ENCODE assay signal across 20 mouse cellular contexts in the genomic region with DNA sequence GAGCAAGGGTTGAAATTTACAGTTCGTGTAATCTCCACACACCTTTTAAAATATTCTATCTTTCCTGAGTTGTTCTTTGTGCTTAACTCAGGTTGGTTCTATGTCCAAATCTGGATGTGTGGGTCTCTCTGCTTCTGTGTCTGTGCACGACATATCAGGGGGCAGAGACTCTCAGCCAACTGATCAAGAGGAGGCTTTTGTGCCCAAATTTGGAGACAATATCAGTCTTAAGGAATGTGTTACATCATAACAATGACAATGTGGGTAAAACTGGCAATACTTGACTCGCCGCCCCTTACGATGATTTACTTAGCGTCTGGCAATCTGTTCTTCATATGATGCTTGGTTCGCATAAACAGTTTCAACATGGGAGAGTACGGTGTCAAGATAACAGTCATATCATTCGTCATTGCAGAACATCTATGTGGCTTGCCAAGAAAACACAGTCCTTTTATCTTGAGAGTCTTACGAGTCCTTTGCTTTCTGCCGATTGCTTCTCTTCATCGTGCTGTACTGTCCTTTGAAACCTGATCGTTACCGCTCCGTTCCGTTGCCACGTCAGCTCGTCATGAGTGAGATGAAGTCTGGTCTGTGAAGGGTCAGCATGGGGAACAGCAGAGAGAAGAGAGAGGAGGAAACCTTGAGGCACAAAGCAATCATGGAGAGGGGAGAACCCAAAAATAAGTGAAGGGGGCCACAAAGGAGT.
DNase-seq lines count a peak whose midpoint lies in the region; ATAC-seq and TF ChIP-seq lines count a peak whose summit lies in the region.
"Had no signal": no experiment of that assay in that cellular context is flagged by ENCODE, and none has a peak within 500 bp of the region (broad histone marks: within the 10 kb centered on the region; RNA-seq: fewer than 3 reads in every experiment).

No protein-coding gene starts in this region.

- H3K27me3 ChIP-seq in heart, embryonic 11.5 days (ENCODE audit: control insufficient read depth, insufficient read depth, low read length) = no peaks in the 10 kb centered on the region
- no peaks in the 10 kb centered on the region for H3K27me3 ChIP-seq in intestine, embryonic 14.5 days (replicated peaks; ENCODE audit: control insufficient read depth, insufficient read depth, low read length)
- H3K27me3 ChIP-seq in intestine, embryonic 16.5 days (replicated peaks; ENCODE audit: control insufficient read depth, insufficient read depth, low read length) = no peaks in the 10 kb centered on the region
- H3K27me3 ChIP-seq in lung, embryonic 16.5 days (ENCODE audit: control insufficient read depth, insufficient read depth, low read depth, low read length) = no peaks in the 10 kb centered on the region
- H3K27me3 ChIP-seq in stomach, embryonic 15.5 days (replicated peaks) = no peaks in the 10 kb centered on the region
- H3K27me3 ChIP-seq: hindbrain, embryonic 13.5 days; megakaryocyte, embryonic 14.5 days; midbrain, embryonic 15.5 days; neural tube, embryonic 15.5 days had no signal

- DNase-seq in heart, adult 8-10 months (ENCODE audit: low spot score) = no peak
- no peak for DNase-seq in intestine, embryonic 14.5 days (ENCODE audit: low spot score)
- DNase-seq in lung, adult 2 months = no peak
- no peak for DNase-seq in kidney, postnatal 14 days
- DNase-seq: adrenal gland, postnatal 25 days; cerebellum, adult 11 months; cerebellum, postnatal 14 days; lung, postnatal 14 days had no signal

- H3K4me1 ChIP-seq in heart, embryonic 11.5 days (ENCODE audit: control insufficient read depth, insufficient read depth, low read length) = no peaks in the 10 kb centered on the region
- H3K4me1 ChIP-seq in intestine, embryonic 14.5 days (replicated peaks; ENCODE audit: control insufficient read depth, insufficient read depth, low read length) = peaks cover 6% of the 10 kb centered on the region; the same call in 1 of the 2 replicates
- H3K4me1 ChIP-seq in intestine, embryonic 16.5 days (ENCODE audit: control insufficient read depth, insufficient read depth, low read length) = 0 out of 2 replicates have a peak, but pooled peaks cover 2% of the 10 kb centered on the region
- peaks cover 5% of the 10 kb centered on the region; the same call in 1 of the 2 replicates for H3K4me1 ChIP-seq in lung, embryonic 16.5 days (replicated peaks; ENCODE audit: control insufficient read depth, insufficient read depth, low read length)
- no peaks in the 10 kb centered on the region for H3K4me1 ChIP-seq in lung, adult 2 months (ENCODE audit: control insufficient read depth, insufficient read depth, low read length)
- H3K4me1 ChIP-seq in stomach, embryonic 15.5 days = no peaks in the 10 kb centered on the region
- H3K4me1 ChIP-seq: forebrain, embryonic 12.5 days; hindbrain, embryonic 13.5 days; midbrain, embryonic 15.5 days; neural tube, embryonic 15.5 days had no signal

- H3K9ac ChIP-seq in heart, embryonic 11.5 days (ENCODE audit: low read depth, low read length) = no peak overlapping the region
- no peak overlapping the region for H3K9ac ChIP-seq in intestine, embryonic 14.5 days (ENCODE audit: low read length)
- H3K9ac ChIP-seq in intestine, embryonic 16.5 days (ENCODE audit: low read depth, low read length) = no peak overlapping the region
- H3K9ac ChIP-seq in lung, embryonic 16.5 days (ENCODE audit: low read length) = peak overlapping the region; percentile 1; the same call in 1 of the 2 replicates
- no peak overlapping the region for H3K9ac ChIP-seq in stomach, embryonic 15.5 days
- H3K9ac ChIP-seq: forebrain, embryonic 12.5 days; hindbrain, embryonic 13.5 days; midbrain, embryonic 15.5 days; neural tube, embryonic 15.5 days had no signal

- no peaks in the 10 kb centered on the region for H3K9me3 ChIP-seq in heart, embryonic 11.5 days (replicated peaks; ENCODE audit: control insufficient read depth, low read length)
- no peaks in the 10 kb centered on the region for H3K9me3 ChIP-seq in intestine, embryonic 14.5 days (ENCODE audit: control insufficient read depth, low read length)
- H3K9me3 ChIP-seq in intestine, embryonic 16.5 days (ENCODE audit: control insufficient read depth, low read length) = no peaks in the 10 kb centered on the region
- H3K9me3 ChIP-seq in lung, embryonic 16.5 days (ENCODE audit: control insufficient read depth, low read length) = no peaks in the 10 kb centered on the region
- no peaks in the 10 kb centered on the region for H3K9me3 ChIP-seq in stomach, embryonic 15.5 days
- H3K9me3 ChIP-seq: forebrain, embryonic 12.5 days; G1E; hindbrain, embryonic 13.5 days; megakaryocyte, embryonic 14.5 days; midbrain, embryonic 15.5 days; neural tube, embryonic 15.5 days had no signal

- H3K4me2 ChIP-seq in heart, embryonic 11.5 days = peak overlapping the region; percentile 39; the same call in 1 of the 2 replicates
- no peak overlapping the region; the same call in 1 of the 2 replicates for H3K4me2 ChIP-seq in intestine, embryonic 14.5 days (ENCODE audit: low read length)
- no peak overlapping the region for H3K4me2 ChIP-seq in intestine, embryonic 16.5 days (ENCODE audit: low read depth, low read length)
- peak overlapping the region; percentile 49 for H3K4me2 ChIP-seq in lung, embryonic 16.5 days (ENCODE audit: low read depth, low read length)
- peak overlapping the region; percentile 8; the same call in 1 of the 2 replicates for H3K4me2 ChIP-seq in stomach, embryonic 15.5 days
- H3K4me2 ChIP-seq: forebrain, embryonic 12.5 days; hindbrain, embryonic 13.5 days; midbrain, embryonic 15.5 days; neural tube, embryonic 15.5 days had no signal

- no peak for ATAC-seq in heart, embryonic 11.5 days (replicated peaks; ENCODE audit: insufficient number of reproducible peaks, low FRiP score, low TSS enrichment)
- ATAC-seq in intestine, embryonic 14.5 days (replicated peaks; ENCODE audit: low FRiP score, low TSS enrichment, low read depth) = no peak
- ATAC-seq in intestine, embryonic 16.5 days = no peak
- peak; percentile 81 for ATAC-seq in lung, embryonic 16.5 days (ENCODE audit: low read depth)
- no peak for ATAC-seq in stomach, embryonic 15.5 days (ENCODE audit: insufficient read depth, low FRiP score, low read depth)
- ATAC-seq: inflammation-experienced regulatory T-cells, adult 6 months; midbrain, embryonic 15.5 days had no signal

- TF ChIP-seq POLR2A in lung, adult 2 months (IDR thresholded peaks at IDR 0.05; ENCODE audit: borderline replicate concordance, extremely low read depth, low read depth, low read length) = no peak

- H3K27ac ChIP-seq in heart, embryonic 11.5 days (ENCODE audit: low read depth, low read length) = no peak overlapping the region
- H3K27ac ChIP-seq in intestine, embryonic 14.5 days (ENCODE audit: low read depth) = peak overlapping the region; percentile 27; the same call in 1 of the 2 replicates
- no peak overlapping the region for H3K27ac ChIP-seq in intestine, embryonic 16.5 days (ENCODE audit: low read length)
- peak overlapping the region; percentile 48 for H3K27ac ChIP-seq in lung, embryonic 16.5 days (ENCODE audit: low read length)
- no peak overlapping the region for H3K27ac ChIP-seq in stomach, embryonic 15.5 days
- H3K27ac ChIP-seq: forebrain, embryonic 12.5 days; hindbrain, embryonic 13.5 days; midbrain, embryonic 15.5 days; neural tube, embryonic 15.5 days had no signal

- H3K4me3 ChIP-seq in heart, embryonic 11.5 days (ENCODE audit: low read depth, low read length) = no peak overlapping the region
- H3K4me3 ChIP-seq in intestine, embryonic 14.5 days (ENCODE audit: low read depth, low read length) = no peak overlapping the region
- no peak overlapping the region for H3K4me3 ChIP-seq in intestine, embryonic 16.5 days (ENCODE audit: low read length)
- peak overlapping the region; percentile 13 for H3K4me3 ChIP-seq in lung, embryonic 16.5 days (ENCODE audit: low read length)
- no peak overlapping the region for H3K4me3 ChIP-seq in lung, adult 2 months (replicated peaks; ENCODE audit: extremely low read depth, low read depth, low read length)
- no peak overlapping the region for H3K4me3 ChIP-seq in stomach, embryonic 15.5 days (replicated peaks)
- H3K4me3 ChIP-seq: forebrain, embryonic 12.5 days; hindbrain, embryonic 13.5 days; megakaryocyte, embryonic 14.5 days; midbrain, embryonic 15.5 days; myocyte; neural tube, embryonic 15.5 days had no signal

- H3K36me3 ChIP-seq in heart, embryonic 11.5 days (ENCODE audit: control insufficient read depth, insufficient read depth, low read length) = no peaks in the 10 kb centered on the region
- no peaks in the 10 kb centered on the region for H3K36me3 ChIP-seq in intestine, embryonic 14.5 days (ENCODE audit: control insufficient read depth, insufficient read depth, low read length)
- no peaks in the 10 kb centered on the region for H3K36me3 ChIP-seq in intestine, embryonic 16.5 days (ENCODE audit: control insufficient read depth, insufficient read depth, low read length)
- no peaks in the 10 kb centered on the region for H3K36me3 ChIP-seq in lung, embryonic 16.5 days (ENCODE audit: control insufficient read depth, insufficient read depth, low read length)
- no peaks in the 10 kb centered on the region for H3K36me3 ChIP-seq in stomach, embryonic 15.5 days
- H3K36me3 ChIP-seq: forebrain, embryonic 12.5 days; G1E; hindbrain, embryonic 13.5 days; midbrain, embryonic 15.5 days; neural tube, embryonic 15.5 days had no signal

- 56% methylated on average over 18 of the region's 18 CpGs for WGBS in heart, embryonic 11.5 days (ENCODE audit: insufficient replicate concordance)
- WGBS in intestine, embryonic 14.5 days = 57% methylated on average over 18 of the region's 18 CpGs
- WGBS in intestine, embryonic 16.5 days = 63% methylated on average over 18 of the region's 18 CpGs
- WGBS in lung, embryonic 16.5 days = 36% methylated on average over 18 of the region's 18 CpGs
- WGBS in lung, adult 2 months = 46% methylated on average over 18 of the region's 18 CpGs
- WGBS in stomach, embryonic 15.5 days = 49% methylated on average over 18 of the region's 18 CpGs

- no peak for TF ChIP-seq CTCF in lung, adult 2 months (IDR thresholded peaks at IDR 0.05; ENCODE audit: insufficient read depth, low read length)

Comparison
In these comparisons a context has a peak if more than half of its experiments do, and no peak if none do; other contexts are left out.
1. H3K27ac ChIP-seq: peak in intestine, embryonic 14.5 days (single experiment) and lung, embryonic 16.5 days (single experiment); none in heart, embryonic 11.5 days (single experiment), intestine, embryonic 16.5 days (single experiment) and stomach, embryonic 15.5 days (single experiment).
2. H3K4me2 ChIP-seq: peak in heart, embryonic 11.5 days (single experiment), lung, embryonic 16.5 days (single experiment) and stomach, embryonic 15.5 days (single experiment); none in intestine, embryonic 14.5 days (single experiment) and intestine, embryonic 16.5 days (single experiment).